Mouse (Mus musculus): ENCODE data around the gene Prkcz. TPM values are rescaled to one million over a fixed set of nuclear protein-coding genes. Genes with fewer than 3 reads are reported as not detected.

The Prkcz gene
- total and polyA plus RNA-seq, 3 experiments: 0.16 to 11.8 (median 1.6) TPM

DNA sequence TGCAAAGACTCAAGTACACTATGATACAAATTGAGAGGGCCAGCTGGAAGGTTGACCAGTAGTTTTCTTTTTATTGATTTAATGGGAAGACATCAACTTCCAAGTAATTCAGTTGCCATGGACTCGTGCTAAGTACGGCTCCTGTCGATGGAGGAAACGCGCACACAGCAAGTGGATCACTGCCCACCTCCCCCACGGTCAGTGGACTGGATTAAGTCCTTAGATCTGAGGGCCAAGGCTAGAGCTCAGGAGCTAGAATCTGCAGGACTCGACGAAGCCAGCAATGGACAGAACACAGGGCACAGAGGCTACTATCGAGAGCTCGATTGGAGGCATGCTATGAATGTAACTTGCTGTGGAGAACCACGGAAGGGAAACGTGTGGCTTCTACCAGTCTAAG, 52.5 kb downstream of the Prkcz start:
- no peak overlapping the region for H3K27ac ChIP-seq (ENCODE audit: insufficient read depth, low read depth)
- no peak overlapping the region for H3K9ac ChIP-seq (ENCODE audit: insufficient read depth, low read depth)
- H3K79me2 ChIP-seq (replicated peaks; ENCODE audit: control insufficient read depth, extremely low read depth, insufficient read depth, poor library complexity, severe bottlenecking): no peaks in the 10 kb centered on the region
- dilution Hi-C loops (cut with MboI; ENCODE audit: extremely low pct_ligation_motif_present, extremely low pct_unique_long_range_greater_than_20kb, low sequenced_read_pairs) (no loop called here), in situ Hi-C loops (cut with MboI; ENCODE audit: low pct_ligation_motif_present, low pct_unique_long_range_greater_than_20kb, low sequenced_read_pairs) (loop anchor here (5.0 kb wide), 1 partner anchor 46 kb away; no protein-coding TSS in a partner anchor)
- H3K9me3 ChIP-seq (replicated peaks; ENCODE audit: low read length): no peaks in the 10 kb centered on the region
- H3K4me2 ChIP-seq (ENCODE audit: insufficient read depth, low read depth, poor library complexity, severe bottlenecking): no peak overlapping the region
- peaks cover 37% of the 10 kb centered on the region for H3K27me3 ChIP-seq (replicated peaks)
- H3K4me3 ChIP-seq (replicated peaks in 1 of 3; ENCODE audit: low read depth in 2 of 3, low read length in 2 of 3, poor library complexity in 1 of 3): no peak overlapping the region
- TF ChIP-seq ETS1 (conservative IDR thresholded peaks at IDR 0.05; ENCODE audit: low read depth, low read length) (no peak), EP300 (IDR thresholded peaks at IDR 0.05; ENCODE audit: low read length) (no peak), MXI1 (IDR thresholded peaks at IDR 0.05; ENCODE audit: low read depth, low read length) (no peak)
- no peak for DNase-seq (ENCODE audit: extremely low read depth)
- H3K4me1 ChIP-seq (ENCODE audit: control insufficient read depth in 1 of 2, insufficient read depth in 2 of 2): peaks cover 26 to 41% of the 10 kb centered on the region in 2 experiments
- H3K36me3 ChIP-seq (replicated peaks in 1 of 2; ENCODE audit: control insufficient read depth in 1 of 2, insufficient read depth in 1 of 2, low read length in 1 of 2): no peaks in the 10 kb centered on the region

DNA sequence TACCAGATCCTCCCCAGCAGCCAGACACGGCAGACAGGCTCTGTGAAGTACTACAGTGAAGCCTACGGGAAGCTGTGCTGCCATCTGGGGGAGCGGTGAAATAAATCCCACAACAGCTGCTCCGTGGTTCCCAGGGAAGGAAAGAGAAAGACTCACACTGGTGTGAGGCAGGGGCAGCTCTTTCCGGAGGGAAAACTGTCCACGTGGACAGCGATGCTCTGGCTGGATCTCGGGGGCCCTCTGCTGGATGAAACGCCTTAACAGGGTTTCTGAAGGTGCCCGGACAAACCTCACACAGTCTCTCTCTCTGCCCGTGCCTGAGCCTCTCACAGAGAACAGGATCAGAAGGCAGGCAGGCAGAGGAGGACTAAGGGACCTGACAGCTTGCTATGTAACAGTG, 53.1 kb downstream of the Prkcz start:
- DNase-seq (ENCODE audit: extremely low read depth): peak; percentile 74

GRCm38 (mm10) chr4:155307591-155307990, 53.6 kb downstream of the Prkcz start:
- no peaks in the 10 kb centered on the region for H3K9me3 ChIP-seq (replicated peaks; ENCODE audit: low read length)
- H3K4me2 ChIP-seq (ENCODE audit: insufficient read depth, low read depth, poor library complexity, severe bottlenecking): peak overlapping the region; percentile 76
- H3K79me2 ChIP-seq (replicated peaks; ENCODE audit: control insufficient read depth, extremely low read depth, insufficient read depth, poor library complexity, severe bottlenecking): no peaks in the 10 kb centered on the region
- TF ChIP-seq HCFC1 (IDR thresholded peaks at IDR 0.05; ENCODE audit: low read depth, low read length): no peak
- no peak for TF ChIP-seq MAFK (IDR thresholded peaks at IDR 0.05; ENCODE audit: insufficient replicate concordance, low read length)
- TF ChIP-seq ZKSCAN1 (IDR thresholded peaks at IDR 0.05; ENCODE audit: borderline replicate concordance, low read depth, low read length): no peak
- TF ChIP-seq POLR2A (IDR thresholded peaks at IDR 0.05; ENCODE audit: low read depth, low read length): no peak
- TF ChIP-seq IRF4 (IDR thresholded peaks at IDR 0.05; ENCODE audit: low read depth, low read length): no peak
- TF ChIP-seq KAT2A (IDR thresholded peaks at IDR 0.05; ENCODE audit: insufficient replicate concordance, low read length): no peak
- no peak for TF ChIP-seq RAD21 (IDR thresholded peaks at IDR 0.05; ENCODE audit: low read depth, low read length)
- no peak for TF ChIP-seq CHD1 (IDR thresholded peaks at IDR 0.05; ENCODE audit: low read depth, low read length)
- no peak for TF ChIP-seq E2F4 (IDR thresholded peaks at IDR 0.05; ENCODE audit: insufficient replicate concordance, low read depth, low read length)
- TF ChIP-seq ELF1 (IDR thresholded peaks at IDR 0.05; ENCODE audit: low read depth, low read length): no peak
- no peak for TF ChIP-seq EP300 (IDR thresholded peaks at IDR 0.05; ENCODE audit: low read length)
- TF ChIP-seq TCF12 (IDR thresholded peaks at IDR 0.05; ENCODE audit: low read depth, low read length): no peak
- TF ChIP-seq GABPA (IDR thresholded peaks at IDR 0.05; ENCODE audit: insufficient replicate concordance, low read depth, low read length): no peak
- TF ChIP-seq USF1 (IDR thresholded peaks at IDR 0.05; ENCODE audit: low read depth, low read length): no peak
- TF ChIP-seq TBP (conservative IDR thresholded peaks at IDR 0.05; ENCODE audit: low read depth, low read length): no peak
- no peak for TF ChIP-seq ZNF384 (IDR thresholded peaks at IDR 0.05; ENCODE audit: low read depth, low read length)
- DNase-seq (ENCODE audit: extremely low read depth): no peak
- no peak overlapping the region for H3K4me3 ChIP-seq (replicated peaks in 1 of 3; ENCODE audit: low read depth in 2 of 3, low read length in 2 of 3, poor library complexity in 1 of 3)
- no peaks in the 10 kb centered on the region for H3K36me3 ChIP-seq (replicated peaks in 1 of 2; ENCODE audit: control insufficient read depth in 1 of 2, insufficient read depth in 1 of 2, low read length in 1 of 2)
- dilution Hi-C loops (cut with MboI; ENCODE audit: extremely low pct_ligation_motif_present, extremely low pct_unique_long_range_greater_than_20kb, low sequenced_read_pairs): no loop called here
- no peak overlapping the region for H3K9ac ChIP-seq (ENCODE audit: insufficient read depth, low read depth)
- H3K4me1 ChIP-seq (ENCODE audit: control insufficient read depth in 1 of 2, insufficient read depth in 2 of 2): peaks cover 26 to 41% of the 10 kb centered on the region in 2 experiments
- in situ Hi-C loops (cut with MboI; ENCODE audit: low pct_ligation_motif_present, low pct_unique_long_range_greater_than_20kb, low sequenced_read_pairs): loop anchor here (5.0 kb wide), 1 partner anchor 45 kb away; no protein-coding TSS in a partner anchor
- peaks cover 30% of the 10 kb centered on the region for H3K27me3 ChIP-seq (replicated peaks)
- H3K27ac ChIP-seq (ENCODE audit: insufficient read depth, low read depth): no peak overlapping the region

More for the DNA sequence above, 53.1 kb downstream of the Prkcz start:
- H3K36me3 ChIP-seq (replicated peaks in 1 of 2; ENCODE audit: control insufficient read depth in 1 of 2, insufficient read depth in 1 of 2, low read length in 1 of 2): no peaks in the 10 kb centered on the region
- no peak overlapping the region for H3K27ac ChIP-seq (ENCODE audit: insufficient read depth, low read depth)
- peaks cover 26 to 41% of the 10 kb centered on the region in 2 experiments for H3K4me1 ChIP-seq (ENCODE audit: control insufficient read depth in 1 of 2, insufficient read depth in 2 of 2)
- no peak overlapping the region for H3K4me3 ChIP-seq (replicated peaks in 1 of 3; ENCODE audit: low read depth in 2 of 3, low read length in 2 of 3, poor library complexity in 1 of 3)
- H3K4me2 ChIP-seq (ENCODE audit: insufficient read depth, low read depth, poor library complexity, severe bottlenecking): peak overlapping the region; percentile 76
- dilution Hi-C loops (cut with MboI; ENCODE audit: extremely low pct_ligation_motif_present, extremely low pct_unique_long_range_greater_than_20kb, low sequenced_read_pairs): no loop called here
- no peak overlapping the region for H3K9ac ChIP-seq (ENCODE audit: insufficient read depth, low read depth)
- H3K79me2 ChIP-seq (replicated peaks; ENCODE audit: control insufficient read depth, extremely low read depth, insufficient read depth, poor library complexity, severe bottlenecking): no peaks in the 10 kb centered on the region
- in situ Hi-C loops (cut with MboI; ENCODE audit: low pct_ligation_motif_present, low pct_unique_long_range_greater_than_20kb, low sequenced_read_pairs): loop anchor here (5.0 kb wide), 1 partner anchor 46 kb away; no protein-coding TSS in a partner anchor
- peaks cover 31% of the 10 kb centered on the region for H3K27me3 ChIP-seq (replicated peaks)
- H3K9me3 ChIP-seq (replicated peaks; ENCODE audit: low read length): no peaks in the 10 kb centered on the region
- TF ChIP-seq RAD21 (IDR thresholded peaks at IDR 0.05; ENCODE audit: low read depth, low read length): peak; percentile 87
- TF ChIP-seq SMC3 (IDR thresholded peaks at IDR 0.05; ENCODE audit: low read depth, low read length): peak; percentile 85
- TF ChIP-seq JUND (conservative IDR thresholded peaks at IDR 0.05; ENCODE audit: low read depth, low read length): no peak
- peak; percentile 99 for TF ChIP-seq MYC (IDR thresholded peaks at IDR 0.05; ENCODE audit: low read depth, low read length)
- TF ChIP-seq JUN (IDR thresholded peaks at IDR 0.05; ENCODE audit: insufficient read depth, low read depth, low read length): no peak
- TF ChIP-seq USF1 (IDR thresholded peaks at IDR 0.05; ENCODE audit: low read depth, low read length): peak; percentile 79
- peak; percentile 96 for TF ChIP-seq MXI1 (IDR thresholded peaks at IDR 0.05; ENCODE audit: low read depth, low read length)
- no peak for TF ChIP-seq ZKSCAN1 (IDR thresholded peaks at IDR 0.05; ENCODE audit: borderline replicate concordance, low read depth, low read length)
- TF ChIP-seq KAT2A (IDR thresholded peaks at IDR 0.05; ENCODE audit: insufficient replicate concordance, low read length): no peak
- TF ChIP-seq PAX5 (IDR thresholded peaks at IDR 0.05; ENCODE audit: low read length): no peak
- TF ChIP-seq MAZ (IDR thresholded peaks at IDR 0.05; ENCODE audit: low read depth, low read length): peak; percentile 29; the same call in 1 of the 2 replicates
- peak; percentile 29 to 91; a peak in 3 of 4 replicates for TF ChIP-seq CTCF (conservative IDR thresholded peaks at IDR 0.05 in 1 of 2, IDR thresholded peaks at IDR 0.05 in 1 of 2; ENCODE audit: low read depth in 2 of 2, low read length in 2 of 2)
- TF ChIP-seq BHLHE40 (IDR thresholded peaks at IDR 0.05; ENCODE audit: low read depth, low read length): peak; percentile 38; the same call in 1 of the 2 replicates
- TF ChIP-seq USF2 (conservative IDR thresholded peaks at IDR 0.05; ENCODE audit: low read depth, low read length): peak; percentile 73
- TF ChIP-seq MAX (IDR thresholded peaks at IDR 0.05; ENCODE audit: low read length): peak; percentile 99
- TF ChIP-seq SIN3A (IDR thresholded peaks at IDR 0.05; ENCODE audit: low read length): peak; percentile 71; the same call in 1 of the 2 replicates
- TF ChIP-seq HCFC1 (IDR thresholded peaks at IDR 0.05; ENCODE audit: low read depth, low read length): no peak
- peak; percentile 33; the same call in 1 of the 2 replicates for TF ChIP-seq IRF4 (IDR thresholded peaks at IDR 0.05; ENCODE audit: low read depth, low read length)
- peak; percentile 18; the same call in 1 of the 2 replicates for TF ChIP-seq NELFE (IDR thresholded peaks at IDR 0.05; ENCODE audit: low read depth, low read length)
